Mouse (Mus musculus) hindbrain, postnatal 0 days (tissue): Measurements from ENCODE around the gene N4bp3. TPM values are rescaled to one million over a fixed set of nuclear protein-coding genes. Genes with fewer than 3 reads are reported as not detected.
"Not testable (repeated sequence)": the region's sequence is repeated elsewhere in the genome, so short reads cannot be mapped to it uniquely, and the experiment has no call there.

Experiments
- ATAC-seq: fragments of 200-750 bp; cut with Nextera tagmentation; 2 replicates; pipeline ENCODE4 v1.8.0; 2017; ENCODE audit warnings: mild to moderate bottlenecking, moderate TSS enrichment, moderate library complexity
- DNase-seq: peaks from one replicate; pipeline ENCODE4 v3.0.0-alpha.2; 2015; ENCODE audit warnings: low spot score
- H3K27ac ChIP-seq: fragments of 300-500 bp; sonication (generic); 2 replicates; pipeline ENCODE4 v1.5.1; 2014; ENCODE audit warnings: mild to moderate bottlenecking
- H3K27me3 ChIP-seq: fragments of 300-500 bp; sonication (generic); 2 replicates; pipeline ENCODE4 v1.6.1; 2014; ENCODE audit warnings: low read length, mixed read lengths; ENCODE audit not compliant: insufficient read depth
- H3K36me3 ChIP-seq: fragments of 300-500 bp; sonication (generic); 2 replicates; pipeline ENCODE4 v1.6.1; 2014; ENCODE audit warnings: low read length, mixed read lengths; ENCODE audit not compliant: insufficient read depth
- H3K4me1 ChIP-seq: fragments of 300-500 bp; sonication (generic); 2 replicates; pipeline ENCODE4 v1.6.1; 2014; ENCODE audit warnings: antibody characterized with exemption, low read length, mixed read lengths; ENCODE audit not compliant: insufficient read depth
- H3K4me2 ChIP-seq: fragments of 300-500 bp; sonication (generic); 2 replicates; pipeline ENCODE4 v1.6.1; 2014; ENCODE audit warnings: low read depth, mild to moderate bottlenecking, low read length, moderate library complexity, mixed read lengths
- H3K4me3 ChIP-seq: fragments of 300-500 bp; sonication (generic); 2 replicates; pipeline ENCODE4 v1.5.1; 2014; ENCODE audit warnings: low read length
- H3K9ac ChIP-seq: fragments of 300-500 bp; sonication (generic); replicated peaks from 2 replicates; pipeline ENCODE4 v1.6.1; 2014; ENCODE audit warnings: mild to moderate bottlenecking, low read length, moderate library complexity, mixed read lengths
- H3K9me3 ChIP-seq: fragments of 300-500 bp; sonication (generic); 2 replicates; pipeline ENCODE4 v1.6.1; 2016; ENCODE audit warnings: low read length, mixed read lengths
- CTCF ChIP-seq: IDR thresholded peaks from 2 replicates; pipeline ENCODE4 v1.5.1; 2016; ENCODE audit warnings: antibody characterized with exemption, control low read depth, low read depth
- WGBS: fragments of 180-500 bp; shearing (Covaris S2); extraction: QIAGEN DNeasy Blood & Tissue Kit; methylation state at CpG from one replicate; pipeline ENCODE4 v1.1.7; 2014; 5-methylcytosine and 5-hydroxymethylcytosine counted together
- polyA plus RNA-seq: library from polyadenylated mRNA; unstranded; fragments of >200 nt; fragmentation: Nextera tagmentation; extraction: Ambion mirVana; gene quantifications from 2 replicates; pipeline ENCODE4 v1.2.1, GENCODE M21; 2015
- total RNA-seq: library from RNA; depleted of rRNA; stranded (reverse); fragments of >200 nt; gene quantifications from 2 replicates; pipeline ENCODE4 v1.2.3, GENCODE M21; 2014

N4bp3 gene
- total and polyA plus RNA-seq, 2 experiments from 2014 or later, result 29.0 to 48.0 TPM

DNA sequence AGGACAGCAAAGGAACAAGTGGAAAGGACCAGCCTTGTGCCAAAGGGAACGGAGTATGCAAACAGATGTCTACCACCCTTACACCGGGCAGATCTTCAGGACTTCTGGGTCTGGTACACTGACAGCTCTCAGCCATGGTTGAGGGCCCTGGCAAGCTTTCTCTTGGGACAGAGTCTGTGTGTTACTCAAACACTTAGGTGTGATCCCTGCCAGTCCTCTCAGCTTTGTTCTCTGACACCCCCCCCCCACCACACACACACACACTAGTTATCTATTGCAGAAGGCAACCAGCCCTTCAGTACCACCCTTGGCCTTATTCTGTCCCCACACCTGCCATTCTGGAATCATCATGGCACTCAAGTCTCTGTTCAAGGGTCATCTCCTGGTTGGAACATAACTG lies 28.9 kb downstream of the N4bp3 start:
- peaks cover 42% of the 10 kb centered on the region for H3K36me3 ChIP-seq
- 94% methylated on average over 2 of the region's 2 CpGs for WGBS
- ATAC-seq (no peak), DNase-seq (no peak)
- no peaks in the 10 kb centered on the region for H3K27me3 ChIP-seq
- H3K9me3 ChIP-seq, result no peaks in the 10 kb centered on the region
- no peak for TF ChIP-seq CTCF
- H3K4me1 ChIP-seq, result no peaks in the 10 kb centered on the region; the same call in 1 of the 2 replicates
- H3K9ac ChIP-seq, result no peak overlapping the region
- H3K4me2 ChIP-seq, result no peak overlapping the region
- H3K27ac ChIP-seq, result no peak overlapping the region
- no peak overlapping the region for H3K4me3 ChIP-seq

GRCm38 (mm10) chr11:51620084-51620483 lies 30.6 kb downstream of the N4bp3 start:
- Histone ChIP-seq H3K4me2 (peak overlapping the region; percentile 79), H3K27ac (peak overlapping the region; percentile 57; the same call in 1 of the 2 replicates), H3K4me1 (no peaks in the 10 kb centered on the region; the same call in 1 of the 2 replicates), H3K36me3 (peaks cover 29% of the 10 kb centered on the region), H3K27me3 (no peaks in the 10 kb centered on the region), H3K4me3 (peak overlapping the region; percentile 80), H3K9ac (peak overlapping the region; percentile 61), H3K9me3 (no peaks in the 10 kb centered on the region)
- 3% methylated on average over 11 of the region's 11 CpGs for WGBS
- ATAC-seq, result no peak
- no peak for DNase-seq
- TF ChIP-seq CTCF, result no peak

DNA sequence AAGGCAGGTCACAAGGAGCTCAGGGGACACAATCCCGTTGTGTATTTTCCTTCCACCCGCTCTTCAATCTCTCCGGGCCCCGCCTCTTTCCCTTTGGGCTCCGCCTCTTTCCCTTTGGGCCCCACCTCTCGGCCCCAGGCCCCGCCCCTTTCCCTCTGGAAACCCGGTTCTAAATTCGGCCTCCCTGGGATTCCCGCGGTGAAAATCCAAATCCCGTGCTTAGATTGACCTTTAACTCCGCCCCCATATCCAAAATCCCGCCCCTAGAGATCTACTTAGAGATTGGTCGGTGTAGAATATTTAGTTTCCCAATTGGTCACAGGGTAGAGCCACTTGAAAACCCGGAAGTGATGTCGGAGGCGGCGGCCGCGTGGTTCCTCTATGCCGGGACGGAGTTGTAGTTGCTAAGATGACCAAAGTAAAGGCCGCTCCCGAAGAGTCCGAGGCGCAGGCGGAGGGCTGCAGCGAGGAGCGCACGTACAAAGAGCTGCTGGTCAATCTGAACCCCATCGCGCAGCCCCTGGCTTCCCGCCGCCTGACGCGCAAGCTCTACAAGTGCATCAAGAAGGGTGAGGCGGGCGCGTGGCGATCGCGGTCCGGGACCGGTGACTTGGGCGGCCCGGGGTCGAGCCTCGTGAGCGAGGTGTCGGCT lies 31.1 kb downstream of the N4bp3 start, which contains the start of gene Nhp2:
Nhp2 (plus strand) TSS at position 327 of the 652 bp plus-strand sequence.
- no peaks in the 10 kb centered on the region for H3K27me3 ChIP-seq
- ATAC-seq (peak; percentile 97), DNase-seq (peak; percentile 99)
- no peaks in the 10 kb centered on the region; the same call in 1 of the 2 replicates for H3K4me1 ChIP-seq
- no peak for TF ChIP-seq CTCF
- H3K36me3 ChIP-seq, result peaks cover 26% of the 10 kb centered on the region
- WGBS, result under 1% methylated on average over 51 of the region's 51 CpGs
- H3K4me2 ChIP-seq, result peak within 1 kb of the TSS; percentile 79
- peak within 1 kb of the TSS; percentile 61 for H3K9ac ChIP-seq
- H3K4me3 ChIP-seq, result peak within 1 kb of the TSS; percentile 80
- H3K27ac ChIP-seq, result peak within 1 kb of the TSS; percentile 57; the same call in 1 of the 2 replicates
- no peaks in the 10 kb centered on the region for H3K9me3 ChIP-seq

GRCm38 (mm10) chr11:51618894-51619408 lies 31.7 kb downstream of the N4bp3 start:
- Histone ChIP-seq H3K4me2 (peak overlapping the region; percentile 79), H3K27ac (no peak overlapping the region), H3K9ac (no peak overlapping the region), H3K9me3 (no peaks in the 10 kb centered on the region), H3K27me3 (no peaks in the 10 kb centered on the region; the same call in 1 of the 2 replicates), H3K36me3 (peaks cover 20% of the 10 kb centered on the region), H3K4me1 (no peaks in the 10 kb centered on the region; the same call in 1 of the 2 replicates), H3K4me3 (peak overlapping the region; percentile 80)
- no peak; the same call in 1 of the 2 replicates for ATAC-seq
- WGBS, result 54% methylated on average over 8 of the region's 8 CpGs
- no peak for TF ChIP-seq CTCF
- no peak for DNase-seq

- DNase-seq, result peak; percentile 83
- Histone ChIP-seq H3K9ac (no peak overlapping the region), H3K4me2 (no peak overlapping the region), H3K4me1 (no peaks in the 10 kb centered on the region; the same call in 1 of the 2 replicates), H3K27ac (no peak overlapping the region), H3K36me3 (0 out of 2 replicates have a peak, but pooled peaks cover 7% of the 10 kb centered on the region), H3K4me3 (no peak overlapping the region), H3K27me3 (no peaks in the 10 kb centered on the region; the same call in 1 of the 2 replicates), H3K9me3 (no peaks in the 10 kb centered on the region)
- WGBS, result 3% methylated on average over 4 of the region's 4 CpGs
- TF ChIP-seq CTCF, result peak; percentile 86
- no peak for ATAC-seq
Observed at GRCm38 (mm10) chr11:51617693-51618092, 32.9 kb downstream of the N4bp3 start.

DNA sequence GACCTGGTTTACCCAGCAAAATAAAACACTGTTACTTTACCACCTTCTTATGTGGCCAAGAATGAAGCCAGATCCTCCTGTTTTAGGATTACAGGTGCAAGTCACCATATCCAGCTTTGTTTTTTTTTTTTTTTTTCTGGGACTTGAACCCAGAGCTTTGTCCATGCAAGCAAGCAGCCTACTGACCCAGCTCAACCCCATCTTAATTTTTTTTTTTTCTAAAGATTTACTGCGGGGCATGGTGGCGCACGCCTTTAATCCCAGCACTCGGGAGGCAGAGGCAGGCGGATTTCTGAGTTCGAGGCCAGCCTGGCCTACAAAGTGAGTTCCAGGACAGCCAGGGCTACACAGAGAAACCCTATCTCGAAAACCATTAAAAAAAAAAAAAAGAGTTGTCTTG lies 34.5 kb downstream of the N4bp3 start:
- H3K9me3 ChIP-seq, DNase-seq, H3K27ac ChIP-seq, H3K4me1 ChIP-seq, H3K36me3 ChIP-seq, H3K9ac ChIP-seq, ATAC-seq, H3K27me3 ChIP-seq: not testable (repeated sequence)
- WGBS, result 95% methylated on average over 7 of the region's 7 CpGs
- Histone ChIP-seq H3K4me2 (peak overlapping the region; percentile 63), H3K4me3 (peak overlapping the region; percentile 31; the same call in 1 of the 2 replicates)
